Mouse (Mus musculus): ENCODE measurements at regions not wholly inside any gene's neighbourhood (a gene's known extent, or its start where the extent isn't known, plus 50 kb on each side); places are given as distances from the start of the nearest gene placed in this dataset.

- in situ Hi-C loops (cut with MboI): no loop called here
These were observed 85.4 kb downstream of the Rpap3 start for GRCm38 (mm10) chr15:97620261-97620660.

- in situ Hi-C loops (cut with MboI): no loop called here
These were observed 85.9 kb downstream of the Rpap3 start for GRCm38 (mm10) chr15:97619764-97620163.

- in situ Hi-C loops (cut with MboI): no loop called here
These were observed 93.3 kb downstream of the Rpap3 start for GRCm38 (mm10) chr15:97612325-97612724.

- in situ Hi-C loops (cut with MboI): no loop called here
These were observed 94.9 kb downstream of the Rpap3 start for GRCm38 (mm10) chr15:97610767-97611166.

- in situ Hi-C loops (cut with MboI): no loop called here
These were observed 96.1 kb downstream of the Rpap3 start for GRCm38 (mm10) chr15:97609496-97609895.

- in situ Hi-C loops (cut with MboI): no loop called here
These were observed 97.0 kb downstream of the Rpap3 start for GRCm38 (mm10) chr15:97608651-97609050.

- in situ Hi-C loops (cut with MboI): no loop called here
These were observed 97.9 kb downstream of the Rpap3 start for GRCm38 (mm10) chr15:97607617-97608206.

GRCm38 (mm10) chr15:97606630-97607381, 98.8 kb downstream of the Rpap3 start:
- in situ Hi-C loops (cut with MboI): no loop called here

GRCm38 (mm10) chr15:97606232-97606629, 99.4 kb downstream of the Rpap3 start:
- in situ Hi-C loops (cut with MboI): no loop called here

GRCm38 (mm10) chr15:97605791-97606190, 99.8 kb downstream of the Rpap3 start:
- in situ Hi-C loops (cut with MboI): no loop called here

- in situ Hi-C loops (cut with MboI): no loop called here
These were observed 102.1 kb downstream of the Rpap3 start for GRCm38 (mm10) chr15:97603492-97603891.

GRCm38 (mm10) chr15:97598270-97598669, 107.4 kb downstream of the Rpap3 start:
- in situ Hi-C loops (cut with MboI): no loop called here

- in situ Hi-C loops (cut with MboI): no loop called here
These were observed 109.0 kb downstream of the Rpap3 start for GRCm38 (mm10) chr15:97596514-97597081.

GRCm38 (mm10) chr15:97595284-97595796, 110.3 kb downstream of the Rpap3 start:
- in situ Hi-C loops (cut with MboI): no loop called here

- in situ Hi-C loops (cut with MboI): no loop called here
These were observed 111.6 kb downstream of the Rpap3 start for GRCm38 (mm10) chr15:97593781-97594600.

GRCm38 (mm10) chr15:97592786-97593185, 112.8 kb downstream of the Rpap3 start:
- in situ Hi-C loops (cut with MboI): no loop called here

GRCm38 (mm10) chr15:97591406-97591805, 114.2 kb downstream of the Rpap3 start:
- in situ Hi-C loops (cut with MboI): no loop called here

- in situ Hi-C loops (cut with MboI): no loop called here
These were observed 114.8 kb downstream of the Rpap3 start for GRCm38 (mm10) chr15:97590732-97591292.

- in situ Hi-C loops (cut with MboI): no loop called here
These were observed 117.9 kb downstream of the Rpap3 start for GRCm38 (mm10) chr15:97587571-97588205.

- in situ Hi-C loops (cut with MboI): no loop called here
These were observed 123.9 kb downstream of the Rpap3 start for GRCm38 (mm10) chr15:97581724-97582154.

GRCm38 (mm10) chr15:97580726-97581125, 124.9 kb downstream of the Rpap3 start:
- in situ Hi-C loops (cut with MboI): no loop called here
